Mouse (Mus musculus) brain, embryonic 14.5 days (tissue): ENCODE results near the gene Pdia2. TPM values are rescaled to one million over a fixed set of nuclear protein-coding genes. Genes with fewer than 3 reads are reported as not detected.
"Not testable (repeated sequence)": the region's sequence is repeated elsewhere in the genome, so short reads cannot be mapped to it uniquely, and the experiment has no call there.

Source experiments
- DNase-seq: peaks from one replicate; pipeline ENCODE4 v3.0.0-alpha.2; 2011; ENCODE audit warnings: low read depth
- CTCF ChIP-seq: fragments of 200-500 bp; IDR thresholded peaks from 2 replicates; pipeline ENCODE4 v1.5.1; 2012; ENCODE audit warnings: inconsistent platforms, mild to moderate bottlenecking, moderate library complexity, borderline replicate concordance; ENCODE audit not compliant: insufficient read depth, insufficient read length; ENCODE audit errors: extremely low read depth
- POLR2A ChIP-seq: fragments of 200-500 bp; IDR thresholded peaks from 2 replicates; pipeline ENCODE4 v1.6.1; 2012; ENCODE audit warnings: mild to moderate bottlenecking, inconsistent platforms, borderline replicate concordance; ENCODE audit not compliant: poor library complexity, insufficient read depth, insufficient read length, severe bottlenecking; ENCODE audit errors: extremely low read depth
- polyA plus RNA-seq: library from polyadenylated mRNA; depleted of rRNA; stranded (reverse); fragments of >200 nt; gene quantifications from 2 replicates; pipeline ENCODE4 v1.2.3, GENCODE M21; 2012; rRNA removed

The Pdia2 gene
- polyA plus RNA-seq, 1 experiment = 0.14 TPM

GRCm38 (mm10) chr17:26192481-26193190 lies 6.3 kb downstream of the Pdia2 start:
- TF ChIP-seq POLR2A = no peak
- no peak for TF ChIP-seq CTCF

GRCm38 (mm10) chr17:26191486-26191885 lies 7.4 kb downstream of the Pdia2 start:
- not testable (repeated sequence) for DNase-seq

More at GRCm38 (mm10) chr17:26192481-26193190, 6.3 kb downstream of the Pdia2 start:
- DNase-seq = no peak

DNA sequence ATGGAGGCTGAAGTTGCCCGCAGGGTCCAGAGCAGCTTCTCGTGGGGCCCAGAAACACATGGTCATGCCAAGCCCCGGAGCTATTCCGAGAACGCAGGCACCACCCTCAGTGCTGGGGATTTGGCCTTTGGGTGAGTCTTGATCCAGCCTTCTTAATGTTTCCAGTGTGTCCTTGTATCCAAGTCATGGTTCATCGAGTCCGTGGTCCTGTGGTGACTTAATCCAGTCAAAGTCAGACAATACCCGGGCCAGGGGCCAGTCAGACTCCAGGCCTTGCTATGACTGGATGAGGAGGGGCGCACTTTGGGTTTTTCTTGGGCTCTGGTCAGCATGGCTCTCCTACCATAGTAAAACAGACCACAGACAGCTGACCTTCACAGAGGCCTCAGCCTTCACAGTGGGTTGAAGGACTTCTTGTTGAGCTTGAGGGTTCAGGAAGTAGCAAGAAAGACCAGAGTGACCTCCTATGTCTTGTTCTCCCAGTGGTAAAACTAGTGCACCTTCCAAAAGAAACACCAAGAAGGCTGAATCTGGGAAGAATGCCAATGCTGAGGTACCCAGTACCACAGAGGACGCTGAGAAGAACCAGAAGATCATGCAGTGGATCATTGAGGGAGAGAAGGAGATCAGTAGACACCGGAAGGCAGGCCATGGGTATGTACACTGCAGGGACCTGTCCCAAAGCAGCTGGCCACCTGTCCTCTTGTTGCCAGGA lies 10.6 kb downstream of the Pdia2 start:
- DNase-seq = no peak
- TF ChIP-seq CTCF = no peak
- TF ChIP-seq POLR2A = no peak

- TF ChIP-seq CTCF (no peak), POLR2A (no peak)
Measured at GRCm38 (mm10) chr17:26187592-26187991, 11.3 kb downstream of the Pdia2 start.

DNA sequence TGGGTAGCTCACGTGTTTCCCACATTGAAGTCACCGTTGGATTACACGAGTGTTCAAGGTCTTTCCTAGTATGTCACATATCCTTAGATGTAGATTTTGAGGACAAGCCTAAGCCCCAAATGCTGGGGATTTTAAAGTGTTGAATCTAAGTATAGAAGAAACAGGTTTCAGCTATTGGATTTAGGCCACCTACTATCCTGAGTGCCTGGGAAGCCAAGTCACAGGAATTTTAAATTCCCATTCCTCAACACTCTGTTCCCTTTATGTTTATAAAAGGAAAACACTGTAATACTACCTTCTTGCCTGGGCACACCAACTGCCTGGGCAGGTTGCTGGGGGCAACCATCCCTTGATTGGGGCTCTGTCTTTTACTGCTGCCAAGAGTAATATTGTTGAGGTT lies 17.7 kb downstream of the Pdia2 start:
- TF ChIP-seq POLR2A (no peak), CTCF (no peak)
- no peak for DNase-seq

More at GRCm38 (mm10) chr17:26187592-26187991, 11.3 kb downstream of the Pdia2 start:
- no peak for DNase-seq

- no peak for TF ChIP-seq POLR2A
- TF ChIP-seq CTCF = no peak
- no peak for DNase-seq
Measured at GRCm38 (mm10) chr17:26178611-26179010, 20.3 kb downstream of the Pdia2 start.

GRCm38 (mm10) chr17:26175248-26175647 lies 23.6 kb downstream of the Pdia2 start:
- peak; percentile 6; the same call in 1 of the 2 replicates for TF ChIP-seq CTCF
- not testable (repeated sequence) for DNase-seq

- no peak for DNase-seq
- no peak for TF ChIP-seq CTCF
- no peak for TF ChIP-seq POLR2A
Measured at GRCm38 (mm10) chr17:26168039-26168438, 30.8 kb downstream of the Pdia2 start.

GRCm38 (mm10) chr17:26162736-26163135 lies 36.2 kb downstream of the Pdia2 start:
- no peak for DNase-seq
- TF ChIP-seq CTCF = no peak
- no peak for TF ChIP-seq POLR2A

- no peak for DNase-seq
- TF ChIP-seq POLR2A (no peak), CTCF (no peak)
Measured at GRCm38 (mm10) chr17:26151886-26152630, 46.8 kb downstream of the Pdia2 start.

DNA sequence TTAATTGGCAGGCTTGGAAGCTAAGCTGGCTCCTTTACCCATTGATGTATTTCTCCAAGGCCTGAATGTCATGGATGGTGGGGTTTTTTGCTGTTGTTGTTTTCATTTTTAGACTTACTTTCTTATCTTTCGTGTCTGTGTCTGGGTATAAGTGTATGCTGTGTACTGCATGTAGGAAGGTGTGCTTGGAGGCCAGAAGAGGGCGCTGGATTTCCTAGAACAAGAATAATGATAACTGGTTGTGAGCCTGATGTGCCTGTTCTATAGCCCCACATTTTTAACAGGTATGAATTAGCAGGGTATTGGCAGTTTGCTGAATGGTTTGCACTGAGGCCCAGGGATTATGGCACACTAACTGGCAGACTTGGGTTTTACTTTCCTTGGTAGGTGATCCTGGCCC lies 49.8 kb downstream of the Pdia2 start:
- no peak for DNase-seq
- TF ChIP-seq POLR2A (no peak), CTCF (no peak)

Other genes starting within 250 kb of the Pdia2 start
- gene A930017K11Rik, start 246.5 kb downstream of the Pdia2 start, polyA plus RNA-seq = 0.66 and 1.0 TPM in 2 replicates
- 50.4 and 50.5 TPM in 2 replicates for gene Capn15, start 213.3 kb downstream of the Pdia2 start, polyA plus RNA-seq
- gene Rab11fip3, start 129.5 kb downstream of the Pdia2 start, polyA plus RNA-seq = 68.5 and 82.4 TPM in 2 replicates
- gene Decr2, start 108.8 kb downstream of the Pdia2 start, polyA plus RNA-seq = 26.8 and 28.6 TPM in 2 replicates
- 35.1 and 61.4 TPM in 2 replicates for gene Nme4, start 103.5 kb downstream of the Pdia2 start, polyA plus RNA-seq
- gene Tmem8, start 85.8 kb downstream of the Pdia2 start, polyA plus RNA-seq = 11.8 and 12.9 TPM in 2 replicates
- 94.9 and 119 TPM in 2 replicates for gene Mrpl28, start 75.6 kb downstream of the Pdia2 start, polyA plus RNA-seq
- gene Axin1, start 60.4 kb downstream of the Pdia2 start, polyA plus RNA-seq = 27.9 and 31.6 TPM in 2 replicates
- 6.7 and 12.4 TPM in 2 replicates for gene Rgs11, start 3.9 kb upstream of the Pdia2 start, polyA plus RNA-seq
- gene Arhgdig, start 8.7 kb upstream of the Pdia2 start, polyA plus RNA-seq = 31.6 and 47.6 TPM in 2 replicates
- gene Fam234a, start 45.2 kb upstream of the Pdia2 start, polyA plus RNA-seq = 28.5 and 33.7 TPM in 2 replicates
- gene Luc7l, start 53.8 kb upstream of the Pdia2 start, polyA plus RNA-seq = 111 and 114 TPM in 2 replicates
- 11.7 and 12.2 TPM in 2 replicates for gene Neurl1b, start 215.7 kb upstream of the Pdia2 start, polyA plus RNA-seq